Mouse (Mus musculus) intestine, embryonic 14.5 days (tissue): ENCODE data around the gene Gm21488. TPM values are rescaled to one million over a fixed set of nuclear protein-coding genes. Genes with fewer than 3 reads are reported as not detected.
"Not testable (repeated sequence)": the region's sequence is repeated elsewhere in the genome, so short reads cannot be mapped to it uniquely, and the experiment has no call there.

Experiments used
- ATAC-seq: fragments of 200-750 bp; cut with Nextera tagmentation; replicated peaks from 2 replicates; pipeline ENCODE4 v1.8.0; 2017; ENCODE audit warnings: low read depth, moderate number of reproducible peaks, moderate TSS enrichment, moderate library complexity; ENCODE audit not compliant: low FRiP score, low TSS enrichment
- DNase-seq: peaks from one replicate; pipeline ENCODE4 v3.0.0-alpha.2; 2018; ENCODE audit warnings: low spot score
- H3K27ac ChIP-seq: fragments of 300-500 bp; sonication (generic); 2 replicates; pipeline ENCODE4 v1.5.1; 2014; ENCODE audit warnings: low read depth, mild to moderate bottlenecking, control low read depth
- H3K27me3 ChIP-seq: fragments of 300-500 bp; sonication (generic); replicated peaks from 2 replicates; pipeline ENCODE4 v1.6.1; 2014; ENCODE audit warnings: low read length, control low read depth; ENCODE audit not compliant: control insufficient read depth, insufficient read depth
- H3K36me3 ChIP-seq: fragments of 300-500 bp; sonication (generic); 2 replicates; pipeline ENCODE4 v1.6.1; 2014; ENCODE audit warnings: low read length, control low read depth; ENCODE audit not compliant: control insufficient read depth, insufficient read depth
- H3K4me1 ChIP-seq: fragments of 300-500 bp; sonication (generic); replicated peaks from 2 replicates; pipeline ENCODE4 v1.6.1; 2014; ENCODE audit warnings: low read length, control low read depth, mixed read lengths; ENCODE audit not compliant: control insufficient read depth, insufficient read depth
- H3K4me2 ChIP-seq: fragments of 300-500 bp; sonication (generic); 2 replicates; pipeline ENCODE4 v1.6.1; 2014; ENCODE audit warnings: low read length
- H3K4me3 ChIP-seq: fragments of 300-500 bp; sonication (generic); 2 replicates; pipeline ENCODE4 v1.5.1; 2014; ENCODE audit warnings: low read depth, low read length, control low read depth, mixed read lengths
- H3K9ac ChIP-seq: fragments of 300-500 bp; sonication (generic); 2 replicates; pipeline ENCODE4 v1.6.1; 2014; ENCODE audit warnings: mild to moderate bottlenecking, low read length
- H3K9me3 ChIP-seq: fragments of 300-500 bp; sonication (generic); 2 replicates; pipeline ENCODE4 v1.6.1; 2016; ENCODE audit warnings: low read length, control low read depth; ENCODE audit not compliant: control insufficient read depth
- WGBS: fragments of 180-500 bp; shearing (Covaris S2); extraction: QIAGEN DNeasy Blood & Tissue Kit; methylation state at CpG from one replicate; pipeline ENCODE4 v1.1.7; 2014; 5-methylcytosine and 5-hydroxymethylcytosine counted together
- polyA plus RNA-seq: library from polyadenylated mRNA; unstranded; fragments of >200 nt; fragmentation: Nextera tagmentation; extraction: Ambion mirVana; gene quantifications from 2 replicates; pipeline ENCODE4 v1.2.1, GENCODE M21; 2014

The Gm21488 gene
- polyA plus RNA-seq, result not detected in 2 replicates

- WGBS, result no CpG with 5 or more reads among the region's 5 CpGs
- H3K9ac ChIP-seq, H3K4me2 ChIP-seq, ATAC-seq, H3K4me1 ChIP-seq, H3K4me3 ChIP-seq, DNase-seq, H3K27me3 ChIP-seq, H3K36me3 ChIP-seq, H3K9me3 ChIP-seq, H3K27ac ChIP-seq: not testable (repeated sequence)
These were observed at the start of gene Gm21488 for GRCm38 (mm10) chrY:27521820-27522219. Gene Gm21488, minus strand, starts transcription at chrY:27521920.
